In the genomic region with DNA sequence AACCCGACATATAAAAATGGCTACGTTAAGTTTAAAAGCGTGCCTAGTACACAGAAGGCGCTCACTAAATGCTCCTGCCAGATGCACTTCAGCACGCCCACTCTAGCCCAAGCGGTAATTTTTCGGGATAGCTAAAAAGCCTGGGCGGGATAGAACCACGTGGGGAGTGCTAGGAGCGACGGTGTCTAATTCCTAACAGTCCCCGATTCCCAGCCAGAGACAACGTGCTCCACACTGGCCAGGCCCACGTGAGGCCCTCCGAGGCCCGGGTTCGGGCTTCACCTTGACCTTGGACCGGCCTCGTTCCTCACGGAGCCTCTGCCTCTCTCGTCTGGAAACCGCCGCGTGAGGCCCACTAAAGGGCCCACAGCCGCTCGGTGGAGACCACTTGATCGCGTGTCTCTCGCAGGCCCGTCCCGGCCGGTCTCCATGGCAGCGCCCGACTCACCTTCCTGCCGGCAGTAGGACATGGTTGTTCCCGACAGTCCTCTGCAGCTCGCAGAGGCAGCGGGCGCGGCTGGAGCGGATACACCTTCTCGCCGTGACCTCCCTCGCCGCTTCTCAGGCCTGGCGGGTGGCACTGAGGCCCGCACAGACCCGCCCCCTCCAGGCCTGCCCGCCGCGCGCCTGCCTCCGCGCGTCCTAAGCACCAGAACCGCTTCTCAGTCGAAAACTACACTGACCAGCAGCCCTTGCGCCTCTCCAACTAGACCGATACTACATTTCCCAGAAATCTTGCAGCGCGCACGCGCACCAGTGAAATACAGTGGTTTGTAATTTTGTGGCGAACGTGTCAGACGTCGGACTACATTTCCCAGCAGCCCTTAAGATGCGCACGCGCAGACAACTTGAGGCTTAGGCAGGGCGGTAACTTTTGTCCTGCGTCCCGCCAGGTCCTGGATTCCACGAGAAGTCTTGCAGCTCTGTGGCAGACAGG, we compare ENCODE assay signal across 1 mouse cellular context.
TF ChIP-seq lines count a peak whose summit lies in the region.

A gene (minus strand): TSS at position 679 of the 937 bp plus-strand sequence.
A gene (plus strand): TSS at position 836 of the 937 bp plus-strand sequence.

TF ChIP-seq in CH12.LX, 34 proteins besides CTCF, POLR2A, EP300 and RAD21 (continued from another document):
- TF ChIP-seq KAT2A (IDR thresholded peaks at IDR 0.05; ENCODE audit: insufficient replicate concordance, low read length) (peak; percentile 100), IRF4 (IDR thresholded peaks at IDR 0.05; ENCODE audit: low read depth, low read length) (peak; percentile 2; the same call in 1 of the 2 replicates), USF1 (IDR thresholded peaks at IDR 0.05; ENCODE audit: low read depth, low read length) (no peak), ZNF384 (IDR thresholded peaks at IDR 0.05; ENCODE audit: low read depth, low read length) (no peak), ETS1 (conservative IDR thresholded peaks at IDR 0.05; ENCODE audit: low read depth, low read length) (no peak), CHD2 (IDR thresholded peaks at IDR 0.05; ENCODE audit: low read length) (peak; percentile 76), ZKSCAN1 (IDR thresholded peaks at IDR 0.05; ENCODE audit: borderline replicate concordance, low read depth, low read length) (no peak), MXI1 (IDR thresholded peaks at IDR 0.05; ENCODE audit: low read depth, low read length) (peak; percentile 85; the same call in 1 of the 2 replicates), SMC3 (IDR thresholded peaks at IDR 0.05; ENCODE audit: low read depth, low read length) (no peak), GABPA (IDR thresholded peaks at IDR 0.05; ENCODE audit: insufficient replicate concordance, low read depth, low read length) (peak; percentile 96; the same call in 1 of the 2 replicates), E2F4 (IDR thresholded peaks at IDR 0.05; ENCODE audit: insufficient replicate concordance, low read depth, low read length) (peak; percentile 79; the same call in 1 of the 2 replicates), BHLHE40 (IDR thresholded peaks at IDR 0.05; ENCODE audit: low read depth, low read length) (peak; percentile 38; the same call in 1 of the 2 replicates), NELFE (IDR thresholded peaks at IDR 0.05; ENCODE audit: low read depth, low read length) (peak; percentile 69), MAFK (IDR thresholded peaks at IDR 0.05; ENCODE audit: insufficient replicate concordance, low read length) (no peak), TCF12 (IDR thresholded peaks at IDR 0.05; ENCODE audit: low read depth, low read length) (peak; percentile 71), ZC3H11A (IDR thresholded peaks at IDR 0.05; ENCODE audit: low read depth, low read length) (no peak), UBTF (IDR thresholded peaks at IDR 0.05; ENCODE audit: low read depth, low read length) (peak; percentile 56; the same call in 1 of the 2 replicates), ZMIZ1 (IDR thresholded peaks at IDR 0.05; ENCODE audit: low read depth, low read length) (peak; percentile 64; the same call in 1 of the 2 replicates), POLR2AphosphoS2 (IDR thresholded peaks at IDR 0.05; ENCODE audit: low read depth, low read length) (peak; percentile 46; the same call in 1 of the 2 replicates), MYC (IDR thresholded peaks at IDR 0.05; ENCODE audit: low read depth, low read length) (peak; percentile 85; the same call in 1 of the 2 replicates), MAZ (IDR thresholded peaks at IDR 0.05; ENCODE audit: low read depth, low read length) (peak; percentile 25; the same call in 1 of the 2 replicates), ELF1 (IDR thresholded peaks at IDR 0.05; ENCODE audit: low read depth, low read length) (peak; percentile 79), TBP (conservative IDR thresholded peaks at IDR 0.05; ENCODE audit: low read depth, low read length) (peak; percentile 60; the same call in 1 of the 2 replicates), HCFC1 (IDR thresholded peaks at IDR 0.05; ENCODE audit: low read depth, low read length) (peak; percentile 100)
